Mouse (Mus musculus) heart, postnatal 0 days (tissue): ENCODE data around the gene Sgo1.

Experiments
- CTCF ChIP-seq: IDR thresholded peaks from 2 replicates; pipeline ENCODE4 v1.5.1; 2016; ENCODE audit warnings: antibody characterized with exemption, control low read depth, low read depth
- EP300 ChIP-seq: IDR thresholded peaks from 2 replicates; pipeline ENCODE4 v1.6.1; 2016; ENCODE audit warnings: antibody characterized with exemption, low read depth

DNA sequence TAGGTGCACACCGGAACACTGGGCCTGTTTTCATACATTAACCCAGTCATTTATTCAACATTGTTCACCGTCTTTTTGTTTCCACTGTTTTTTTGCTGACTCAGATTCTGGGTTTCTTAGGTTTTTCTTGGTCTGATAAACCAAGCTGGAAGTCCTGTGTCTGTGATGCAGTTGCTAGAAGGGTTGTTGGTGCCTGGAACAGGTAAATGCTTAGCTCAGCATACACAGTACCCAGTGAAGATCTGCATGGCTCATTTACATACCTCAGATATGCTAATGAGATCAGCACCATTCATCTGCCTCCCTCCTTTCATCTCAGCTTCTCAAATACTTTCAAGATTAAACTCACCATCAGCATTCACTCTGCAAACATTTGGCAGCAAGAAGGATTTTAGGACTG lies 30.5 kb downstream of the Sgo1 start:
- TF ChIP-seq CTCF (no peak), EP300 (no peak)
